Mouse (Mus musculus): ENCODE data around the gene Tmem86a. TPM values are rescaled to one million over a fixed set of nuclear protein-coding genes. Genes with fewer than 3 reads are reported as not detected.
"Not testable (repeated sequence)": the region's sequence is repeated elsewhere in the genome, so short reads cannot be mapped to it uniquely, and the experiment has no call there.

Gene Tmem86a
- total RNA-seq, 2 experiments from 2014 or later, result 35.2 to 42.8 TPM

DNA sequence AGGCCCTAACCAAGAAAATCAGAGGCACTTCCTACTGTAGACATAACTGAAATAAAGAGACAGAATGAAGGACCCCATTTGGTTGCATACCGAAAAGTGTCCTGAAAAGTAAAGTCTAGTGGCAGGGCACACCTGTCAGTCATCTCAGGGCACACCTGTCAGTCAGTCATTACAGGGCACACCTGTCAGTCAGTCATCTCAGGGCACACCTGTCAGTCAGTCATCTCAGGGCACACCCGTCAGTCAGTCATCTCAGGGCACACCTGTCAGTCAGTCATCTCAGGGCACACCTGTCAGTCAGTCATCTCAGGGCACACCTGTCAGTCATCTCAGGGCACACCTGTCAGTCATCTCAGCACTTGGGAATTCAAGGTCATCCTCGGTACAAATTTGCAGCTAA lies 23.5 kb upstream of the Tmem86a start:
- DNase-seq (ENCODE audit: low spot score in 2 of 2), result not testable (repeated sequence)

- DNase-seq (ENCODE audit: low spot score in 2 of 2), result no peak
Measured at GRCm38 (mm10) chr7:47027520-47027919, 22.9 kb upstream of the Tmem86a start.

- DNase-seq (ENCODE audit: low spot score in 2 of 2), result no peak
Measured at GRCm38 (mm10) chr7:47030517-47031193, 19.7 kb upstream of the Tmem86a start.

GRCm38 (mm10) chr7:47031371-47031770 lies 19.0 kb upstream of the Tmem86a start:
- DNase-seq (ENCODE audit: low spot score in 2 of 2), result no peak

DNA sequence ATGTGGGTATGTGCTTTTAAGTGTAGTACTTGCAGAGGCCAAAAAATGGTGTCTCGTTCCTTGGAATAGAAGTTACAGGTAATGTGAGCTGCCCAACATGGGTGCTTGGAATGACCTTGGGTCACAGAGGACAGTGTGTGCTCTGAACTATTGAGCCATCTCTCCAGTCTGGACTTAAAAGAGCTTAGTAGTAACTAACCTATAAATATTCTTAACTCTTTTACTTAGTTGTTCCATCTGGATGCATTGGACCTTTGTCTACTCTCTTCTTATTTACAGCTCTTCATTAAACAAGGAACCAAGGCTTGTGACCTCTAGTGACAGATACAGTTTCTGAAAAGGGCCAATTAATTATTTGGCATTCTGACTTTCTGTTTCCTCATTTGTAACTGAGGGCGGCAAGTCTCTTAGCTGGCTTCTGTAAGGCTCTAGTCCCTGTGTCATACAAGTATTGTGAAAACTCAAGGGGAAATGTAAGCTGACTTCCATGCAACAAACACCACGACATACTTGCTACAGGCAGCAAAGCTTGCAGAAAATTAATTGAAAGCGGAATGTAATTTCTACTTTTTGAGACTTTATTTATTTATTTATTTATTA lies 15.5 kb upstream of the Tmem86a start:
- DNase-seq (ENCODE audit: low spot score in 2 of 2), result no peak

DNA sequence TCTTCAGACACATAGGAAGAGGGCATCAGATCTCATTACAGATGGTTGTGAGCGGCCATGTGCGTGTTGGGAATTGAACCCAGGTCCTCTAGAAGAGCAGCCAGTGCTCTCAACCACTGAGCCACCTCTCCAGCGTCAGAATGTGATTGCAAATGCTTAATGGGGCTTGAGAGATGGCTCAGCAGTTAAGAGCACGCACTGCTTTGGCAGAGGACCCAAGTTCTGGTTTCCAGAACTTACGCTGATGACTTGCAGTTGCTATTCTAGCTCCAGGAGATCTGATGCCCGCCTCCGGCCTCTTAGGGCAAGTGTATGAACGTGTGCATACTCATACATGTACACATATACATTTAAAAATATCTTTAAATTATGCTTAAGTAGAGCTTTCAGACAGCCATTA lies 15.0 kb upstream of the Tmem86a start:
- DNase-seq (ENCODE audit: low spot score in 2 of 2), result no peak

GRCm38 (mm10) chr7:47041706-47042105 lies 8.7 kb upstream of the Tmem86a start:
- DNase-seq (ENCODE audit: low spot score in 2 of 2), result no peak

DNA sequence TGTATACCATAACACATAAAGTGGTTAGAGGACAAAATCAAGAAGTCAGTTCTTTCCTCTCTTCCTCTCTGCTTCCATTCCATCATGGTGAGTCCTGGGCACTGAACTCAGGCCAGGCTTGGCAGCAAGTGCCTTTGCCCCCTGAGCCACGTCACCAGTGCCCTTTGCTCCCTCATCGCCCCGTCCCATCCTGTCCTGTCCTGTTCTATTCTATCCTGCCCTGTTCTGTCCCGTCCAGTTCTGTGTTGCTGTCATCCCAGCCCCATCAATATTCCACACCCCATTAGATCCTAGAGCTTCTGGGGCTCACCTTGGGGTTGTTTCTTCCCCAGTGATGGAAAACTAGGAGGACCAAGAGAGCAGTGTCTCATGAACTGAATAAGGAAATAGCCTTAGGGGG lies 8.3 kb upstream of the Tmem86a start:
- no peak for DNase-seq (ENCODE audit: low spot score in 2 of 2)

DNA sequence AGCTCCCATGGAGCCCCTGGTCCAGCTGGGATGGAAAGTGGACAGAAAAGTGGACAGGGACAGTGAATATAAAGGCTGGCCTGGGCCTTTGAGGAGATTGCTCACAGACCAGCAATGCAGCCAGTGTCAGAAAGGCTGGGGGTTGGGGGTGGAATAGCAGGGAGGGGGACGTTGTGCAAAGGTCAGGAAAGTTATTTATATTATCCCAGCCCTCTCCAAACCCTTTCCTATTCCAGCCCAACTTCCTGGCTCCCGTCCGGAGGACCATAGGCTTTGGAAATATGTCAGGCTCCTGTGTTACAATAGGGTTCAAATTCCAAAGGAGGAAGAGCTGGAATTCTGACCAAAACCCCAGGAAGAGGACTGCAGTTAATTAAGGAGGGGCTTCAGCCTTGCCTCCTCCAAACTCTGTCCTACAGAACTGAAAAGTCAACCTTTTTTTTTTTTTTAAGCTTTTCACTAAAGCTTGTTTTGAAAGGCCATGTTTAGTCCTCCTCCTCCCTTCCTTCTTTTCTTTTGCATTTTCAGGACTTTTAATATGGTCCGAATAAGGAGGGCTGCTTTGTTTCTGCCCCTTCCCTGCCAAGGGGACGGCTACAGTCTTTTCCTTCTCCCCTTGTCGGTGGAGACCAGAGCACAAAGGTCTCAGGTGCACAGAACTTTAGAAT lies 7.4 kb upstream of the Tmem86a start:
- DNase-seq (ENCODE audit: low spot score in 2 of 2), result no peak

GRCm38 (mm10) chr7:47050766-47051165 lies 365 bp downstream of the Tmem86a start:
- DNase-seq (ENCODE audit: low spot score in 2 of 2), result no peak

DNA sequence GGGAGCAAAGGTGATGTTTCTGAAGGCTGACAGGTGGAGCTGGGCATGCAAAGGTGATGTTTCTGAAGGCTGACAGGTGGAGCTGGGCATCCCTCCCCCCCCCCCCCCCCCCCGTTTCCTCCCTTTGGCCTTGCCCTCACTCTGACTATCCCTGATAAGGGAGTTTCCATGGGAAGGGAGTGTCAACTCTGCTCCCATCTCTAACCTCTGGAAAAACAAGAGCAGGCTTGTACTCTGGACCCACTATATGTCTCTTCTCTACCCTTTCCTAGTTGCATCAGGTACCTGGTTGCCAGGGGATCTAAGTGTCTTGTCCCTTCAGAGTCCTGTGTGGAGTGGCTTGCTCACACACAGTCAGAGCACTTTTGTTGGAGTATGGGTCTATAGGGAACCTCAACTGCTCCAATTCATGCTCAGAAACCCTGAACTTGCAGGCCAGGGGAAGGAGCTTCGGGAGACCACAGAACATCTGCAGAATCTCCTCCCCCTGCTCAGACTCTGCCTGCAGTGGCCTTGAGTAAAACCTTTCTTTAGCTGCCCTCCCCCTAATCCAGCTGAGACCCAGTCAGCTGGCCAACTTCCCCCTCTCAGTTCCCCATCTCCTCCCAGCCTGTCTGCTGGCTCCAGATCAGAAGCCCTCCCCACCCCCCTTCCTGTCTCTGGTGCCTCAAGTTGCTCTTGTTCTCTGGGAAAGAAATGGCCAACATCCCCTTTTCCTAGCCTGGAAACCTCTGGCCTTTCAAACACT lies 1.2 kb downstream of the Tmem86a start:
- no peak for DNase-seq (ENCODE audit: low spot score in 2 of 2)

DNA sequence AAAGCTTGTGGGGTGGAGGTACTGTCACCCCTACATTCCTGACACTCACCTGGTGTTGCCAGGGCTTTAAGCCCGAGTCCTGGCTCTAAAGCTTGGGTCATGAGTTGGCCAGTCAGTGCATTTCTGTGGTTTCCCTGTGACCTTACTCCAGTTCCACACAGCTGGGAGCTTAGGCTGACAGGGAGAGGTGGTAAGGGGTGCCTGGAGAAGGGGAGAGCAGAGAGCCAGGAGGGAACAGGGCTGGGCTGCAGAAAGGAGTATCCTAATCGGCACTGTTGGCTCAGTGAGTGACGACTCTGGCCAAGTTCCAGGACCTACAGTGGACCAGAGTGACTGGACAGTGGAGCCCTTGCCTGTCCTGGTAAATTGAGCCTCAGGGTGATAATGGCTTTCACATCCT lies 1.9 kb downstream of the Tmem86a start:
- DNase-seq (ENCODE audit: low spot score in 2 of 2), result no peak

DNA sequence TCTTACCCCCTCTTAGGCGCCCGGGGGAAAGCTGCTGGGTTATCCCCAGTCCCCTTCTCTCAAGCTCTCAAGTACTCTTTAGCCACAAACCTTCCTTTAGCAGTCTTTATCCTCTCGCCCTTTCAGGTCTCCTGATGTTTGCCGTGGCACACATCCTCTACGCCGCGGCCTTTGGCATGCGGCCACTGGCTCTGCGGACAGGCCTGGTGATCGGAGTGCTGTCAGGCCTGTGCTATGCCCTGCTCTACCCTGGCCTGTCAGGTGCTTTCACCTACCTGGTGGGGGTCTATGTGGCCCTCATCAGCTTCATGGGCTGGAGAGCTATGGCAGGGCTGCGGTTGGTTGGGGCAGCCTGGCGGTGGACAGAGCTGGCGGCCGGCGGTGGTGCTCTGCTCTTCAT lies 2.9 kb downstream of the Tmem86a start:
- DNase-seq (ENCODE audit: low spot score in 2 of 2), result no peak

GRCm38 (mm10) chr7:47054666-47055065 lies 4.3 kb downstream of the Tmem86a start:
- no peak for DNase-seq (ENCODE audit: low spot score in 2 of 2)

- DNase-seq (ENCODE audit: low spot score in 2 of 2), result no peak
Measured at GRCm38 (mm10) chr7:47055744-47056143, 5.3 kb downstream of the Tmem86a start.

DNA sequence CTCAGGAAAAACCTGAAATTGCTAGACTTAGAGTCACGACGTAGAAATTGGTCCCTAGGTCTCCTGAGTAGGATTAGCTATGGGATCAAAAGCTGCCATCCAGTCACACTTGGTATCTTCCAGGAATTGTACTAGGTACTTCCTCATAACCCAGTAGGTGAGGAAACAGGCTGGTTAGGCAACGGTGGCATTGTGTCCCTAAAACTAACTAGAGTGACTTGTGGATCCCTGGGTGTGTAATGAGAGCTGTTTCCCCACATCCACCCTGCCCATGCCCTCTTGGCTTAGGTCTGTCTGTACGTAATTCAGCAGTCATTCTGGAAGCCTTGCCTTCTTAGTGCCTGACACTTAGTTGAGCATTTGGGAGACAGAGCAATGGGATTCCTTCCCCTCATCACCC lies 5.9 kb downstream of the Tmem86a start:
- DNase-seq (ENCODE audit: low spot score in 2 of 2), result no peak

- DNase-seq (ENCODE audit: low spot score in 2 of 2), result no peak
Measured at GRCm38 (mm10) chr7:47059339-47059738, 8.9 kb downstream of the Tmem86a start.

GRCm38 (mm10) chr7:47061560-47061959 lies 11.2 kb downstream of the Tmem86a start:
- DNase-seq (ENCODE audit: low spot score in 2 of 2), result no peak

GRCm38 (mm10) chr7:47066942-47067341 lies 16.5 kb downstream of the Tmem86a start:
- no peak for DNase-seq (ENCODE audit: low spot score in 2 of 2)

- no peak for DNase-seq (ENCODE audit: low spot score in 2 of 2)
Measured at GRCm38 (mm10) chr7:47067879-47068278, 17.5 kb downstream of the Tmem86a start.

DNA sequence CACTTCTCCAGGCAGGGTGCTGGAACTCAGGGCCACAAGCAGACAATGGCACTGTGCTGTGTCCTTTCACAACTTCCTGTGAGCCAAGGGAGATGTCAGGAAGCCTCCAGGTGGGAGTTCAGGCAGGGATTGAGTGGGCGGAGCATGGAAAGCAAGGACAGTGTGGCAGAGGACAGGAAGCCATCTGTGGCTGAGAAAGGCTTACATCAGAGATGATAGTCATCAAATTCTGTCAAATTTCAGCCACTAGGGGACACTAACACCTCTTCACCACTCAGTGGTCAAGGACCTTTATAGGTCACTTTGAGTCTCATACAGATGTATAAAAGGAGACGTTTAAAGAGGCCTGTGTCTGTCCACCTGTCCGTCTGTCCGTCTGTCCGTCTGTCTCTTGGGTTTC lies 22.1 kb downstream of the Tmem86a start:
- DNase-seq (ENCODE audit: low spot score in 2 of 2), result no peak
